Mouse (Mus musculus): ENCODE data around the gene Ap4m1.

GRCm38 (mm10) chr5:138222111-138222510, 50.3 kb downstream of the Ap4m1 start:
- TF ChIP-seq CTCF (IDR thresholded peaks at IDR 0.05) (no peak; the same call in none of the 2 replicates), POLR2A (IDR thresholded peaks at IDR 0.05; ENCODE audit: insufficient read depth, low read depth, low read length) (no peak)

Measured in heart, adult 2 months (tissue).